Mouse (Mus musculus) olfactory bulb, adult 2 months (tissue): ENCODE results near the gene Dab2.

Source experiments
- CTCF ChIP-seq: fragments of 200-500 bp; IDR thresholded peaks from 2 replicates; pipeline ENCODE4 v1.5.1; 2012; ENCODE audit warnings: low read depth, mild to moderate bottlenecking, low read length, moderate library complexity; ENCODE audit not compliant: insufficient read depth
- POLR2A ChIP-seq: fragments of 200-500 bp; IDR thresholded peaks from 2 replicates; pipeline ENCODE4 v1.6.1; 2012; ENCODE audit warnings: mild to moderate bottlenecking, low read depth, low read length, moderate library complexity; ENCODE audit not compliant: insufficient read depth

DNA sequence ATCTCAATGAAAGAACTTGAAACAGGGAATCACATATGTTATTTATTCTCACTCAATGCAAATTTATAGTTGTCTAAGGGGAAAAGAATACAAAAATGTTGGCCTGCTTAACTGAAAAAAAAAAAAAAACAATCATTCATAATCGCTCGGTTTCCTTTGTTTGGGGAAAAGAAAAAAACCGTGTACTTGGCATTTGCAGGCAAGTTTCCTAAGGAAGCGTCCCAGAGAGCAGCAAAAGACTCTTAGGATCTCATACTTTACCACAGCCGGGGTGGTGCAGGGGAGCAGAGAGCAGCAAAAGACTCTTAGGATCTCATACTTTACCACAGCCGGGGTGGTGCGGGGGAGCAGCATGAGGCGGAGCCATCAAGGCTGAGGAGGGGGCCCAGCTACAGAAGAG is 161.8 kb downstream of the Dab2 start:
- TF ChIP-seq CTCF: no peak
- TF ChIP-seq POLR2A: no peak
